8 mouse cellular contexts compared by ENCODE assay signal in the genomic region with DNA sequence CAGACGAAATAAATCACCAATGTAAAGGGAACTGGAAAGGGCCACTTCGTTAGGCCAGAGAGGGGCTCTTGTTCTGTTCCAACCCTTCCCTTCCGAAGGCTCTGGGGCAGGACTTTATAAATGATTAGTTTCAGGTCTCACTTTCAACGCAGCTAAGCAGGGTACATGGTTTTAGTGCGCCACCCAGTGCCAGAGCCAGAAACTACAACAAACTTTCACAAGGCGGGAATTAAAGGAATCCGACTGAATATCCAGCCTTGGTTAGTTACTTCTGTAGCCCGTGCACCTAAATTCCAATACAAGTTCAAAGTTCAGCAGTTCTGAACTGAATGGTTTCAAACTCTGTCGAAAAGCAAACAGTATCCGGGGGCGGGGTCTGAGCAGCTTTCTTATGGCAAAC. TPM values are rescaled to one million over a fixed set of nuclear protein-coding genes. Genes with fewer than 3 reads are reported as not detected.
DNase-seq lines count a peak whose midpoint lies in the region; ATAC-seq and TF ChIP-seq lines count a peak whose summit lies in the region.

No protein-coding gene starts in this region.

- DNase-seq in NIH3T3 (ENCODE audit: low read depth), result peak; percentile 92
- DNase-seq in cerebellum, adult 18-20 months, result peak; percentile 60 to 72
- DNase-seq in forebrain, postnatal 0 days, result peak; percentile 91
- peak; percentile 90 to 91 for DNase-seq in layer of hippocampus, postnatal 10 days (ENCODE audit: low spot score in 2 of 2)
- peak; percentile 87 for DNase-seq in lung, postnatal 14 days
- DNase-seq in retina, postnatal 7 days (ENCODE audit: low read depth, low spot score), result peak; percentile 50
- DNase-seq in urinary bladder, postnatal 36 days (ENCODE audit: low spot score in 2 of 2), result peak; percentile 60 to 71

- no peaks in the 10 kb centered on the region for H3K4me1 ChIP-seq in forebrain, postnatal 0 days (ENCODE audit: insufficient read depth)
- H3K4me1 ChIP-seq in hindbrain, embryonic 13.5 days (replicated peaks), result peaks cover 11% of the 10 kb centered on the region

- WGBS in forebrain, postnatal 0 days, result 4% methylated on average over 11 of the region's 11 CpGs
- 5% methylated on average over 11 of the region's 11 CpGs for WGBS in hindbrain, embryonic 13.5 days

- no peaks in the 10 kb centered on the region for H3K36me3 ChIP-seq in forebrain, postnatal 0 days (ENCODE audit: insufficient read depth)
- no peaks in the 10 kb centered on the region for H3K36me3 ChIP-seq in hindbrain, embryonic 13.5 days

- TF ChIP-seq CTCF in forebrain, postnatal 0 days (IDR thresholded peaks at IDR 0.05; ENCODE audit: low read depth), result peak; percentile 91

- H3K4me2 ChIP-seq in forebrain, postnatal 0 days (ENCODE audit: low read depth), result no peak overlapping the region
- H3K4me2 ChIP-seq in hindbrain, embryonic 13.5 days, result no peak overlapping the region

- H3K9ac ChIP-seq in forebrain, postnatal 0 days, result no peak overlapping the region
- no peak overlapping the region for H3K9ac ChIP-seq in hindbrain, embryonic 13.5 days

- ATAC-seq in forebrain, postnatal 0 days, result peak; percentile 76
- peak; percentile 65; the same call in 1 of the 2 replicates for ATAC-seq in hindbrain, embryonic 13.5 days (ENCODE audit: low FRiP score)

- H3K27ac ChIP-seq in forebrain, postnatal 0 days (ENCODE audit: low read depth, low read length), result no peak overlapping the region
- H3K27ac ChIP-seq in hindbrain, embryonic 13.5 days, result no peak overlapping the region

- H3K9me3 ChIP-seq in forebrain, postnatal 0 days (ENCODE audit: low read length), result no peaks in the 10 kb centered on the region
- no peaks in the 10 kb centered on the region for H3K9me3 ChIP-seq in hindbrain, embryonic 13.5 days

- H3K4me3 ChIP-seq in forebrain, postnatal 0 days (ENCODE audit: low read depth, low read length), result no peak overlapping the region
- no peak overlapping the region for H3K4me3 ChIP-seq in hindbrain, embryonic 13.5 days

- no peaks in the 10 kb centered on the region for H3K27me3 ChIP-seq in forebrain, postnatal 0 days (ENCODE audit: insufficient read depth, low read length)
- peaks cover 7% of the 10 kb centered on the region; the same call in 1 of the 2 replicates for H3K27me3 ChIP-seq in hindbrain, embryonic 13.5 days

RNA-seq across cellular contexts. Expression of gene Ccdc190, which starts 9.2 kb away (rescaled TPM):
- total RNA-seq in forebrain, postnatal 0 days (2014; rRNA removed), result 6.8 and 8.3 TPM in 2 replicates
- 0.97 and 1.5 TPM in 2 replicates for polyA plus RNA-seq in forebrain, postnatal 0 days (2015; fragmentation: Nextera tagmentation; extraction: Ambion mirVana)
- 1.5 and 2.3 TPM in 2 replicates for polyA plus RNA-seq in hindbrain, embryonic 13.5 days (2015; fragmentation: Nextera tagmentation; extraction: Ambion mirVana)
- total RNA-seq in layer of hippocampus, postnatal 10 days (2021), result 10 to 100 TPM; 14.5 to 15.3 TPM

RNA-seq across cellular contexts. Expression of gene Hsd17b7, which starts 49.8 kb away (rescaled TPM):
- total RNA-seq in forebrain, postnatal 0 days (2014; rRNA removed), result 20.9 and 30.0 TPM in 2 replicates
- 19.2 and 29.0 TPM in 2 replicates for polyA plus RNA-seq in forebrain, postnatal 0 days (2015; fragmentation: Nextera tagmentation; extraction: Ambion mirVana)
- 20.9 and 21.0 TPM in 2 replicates for polyA plus RNA-seq in hindbrain, embryonic 13.5 days (2015; fragmentation: Nextera tagmentation; extraction: Ambion mirVana)
- total RNA-seq in layer of hippocampus, postnatal 10 days (2021), result 10 to 100 TPM; 20.5 to 22.1 TPM
